Mouse (Mus musculus) lung, postnatal 0 days (tissue): ENCODE results near the gene Morn4.

Source experiments
- CTCF ChIP-seq: IDR thresholded peaks from 2 replicates; pipeline ENCODE4 v1.5.1; 2016; ENCODE audit warnings: antibody characterized with exemption, mild to moderate bottlenecking
- EP300 ChIP-seq: IDR thresholded peaks from 2 replicates; pipeline ENCODE4 v1.6.1; 2016; ENCODE audit warnings: antibody characterized with exemption, mild to moderate bottlenecking, control low read depth

- TF ChIP-seq CTCF (no peak), EP300 (no peak)
These were observed 51.9 kb downstream of the Morn4 start for GRCm38 (mm10) chr19:42034146-42034775.
